Mouse (Mus musculus): ENCODE results near the gene Col11a1.

DNA sequence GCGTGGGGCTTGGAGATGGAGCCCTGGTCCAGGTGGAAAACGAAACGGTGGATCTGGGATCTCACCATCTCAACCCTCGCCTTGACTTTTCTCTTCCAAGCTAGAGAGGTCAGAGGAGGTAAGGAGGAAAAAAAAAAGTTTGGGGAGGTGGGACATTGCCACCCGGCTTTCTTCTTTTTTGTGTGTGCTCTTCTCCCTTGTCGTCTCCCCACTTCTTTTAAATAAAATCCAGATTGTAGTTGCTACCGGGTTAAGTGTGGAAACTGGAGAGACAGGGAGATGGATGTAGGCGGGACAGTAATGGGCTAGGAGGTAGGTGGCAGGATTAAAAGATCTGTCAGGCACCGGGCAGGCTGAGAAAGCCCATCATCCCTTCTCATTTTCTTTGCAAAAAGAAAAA, 546 bp downstream of the Col11a1 start:
- TF ChIP-seq CTCF (IDR thresholded peaks at IDR 0.05; ENCODE audit: insufficient read depth, low read depth, low read length) (no peak), POLR2A (IDR thresholded peaks at IDR 0.05; ENCODE audit: insufficient read depth, low read depth, low read length) (no peak)
